Mouse (Mus musculus): ENCODE data around the gene N4bp1.

N4bp1 gene

GRCm38 (mm10) chr8:86853266-86853988 lies 31.6 kb downstream of the N4bp1 start:
- DNase-seq: no peak

- DNase-seq: no peak
Observed at GRCm38 (mm10) chr8:86852491-86852890, 32.6 kb downstream of the N4bp1 start.

GRCm38 (mm10) chr8:86848876-86849275 lies 36.2 kb downstream of the N4bp1 start:
- no peak for DNase-seq

- no peak for DNase-seq
Observed at GRCm38 (mm10) chr8:86848401-86848800, 36.7 kb downstream of the N4bp1 start.

GRCm38 (mm10) chr8:86847091-86847490 lies 38.0 kb downstream of the N4bp1 start:
- no peak for DNase-seq

GRCm38 (mm10) chr8:86845875-86846274 lies 39.2 kb downstream of the N4bp1 start:
- DNase-seq: no peak

GRCm38 (mm10) chr8:86844856-86845255 lies 40.2 kb downstream of the N4bp1 start:
- DNase-seq: no peak

GRCm38 (mm10) chr8:86843896-86844295 lies 41.2 kb downstream of the N4bp1 start:
- DNase-seq: no peak

- DNase-seq: no peak
Observed at GRCm38 (mm10) chr8:86841556-86842309, 43.3 kb downstream of the N4bp1 start.

- DNase-seq: no peak
Observed at GRCm38 (mm10) chr8:86840120-86840693, 44.9 kb downstream of the N4bp1 start.

- no peak for DNase-seq
Observed at GRCm38 (mm10) chr8:86838707-86839438, 46.2 kb downstream of the N4bp1 start.

GRCm38 (mm10) chr8:86837234-86837633 lies 47.8 kb downstream of the N4bp1 start:
- DNase-seq: no peak

- no peak for DNase-seq
Observed at GRCm38 (mm10) chr8:86835881-86836280, 49.2 kb downstream of the N4bp1 start.

- DNase-seq: no peak
Observed at GRCm38 (mm10) chr8:86834496-86835260, 50.4 kb downstream of the N4bp1 start.

- no peak for DNase-seq
Observed at GRCm38 (mm10) chr8:86833937-86834336, 51.1 kb downstream of the N4bp1 start.

- DNase-seq: no peak
Observed at GRCm38 (mm10) chr8:86828925-86829324, 56.1 kb downstream of the N4bp1 start.

GRCm38 (mm10) chr8:86827199-86827598 lies 57.9 kb downstream of the N4bp1 start:
- DNase-seq: no peak

- DNase-seq: no peak
Observed at GRCm38 (mm10) chr8:86826538-86826937, 58.5 kb downstream of the N4bp1 start.

GRCm38 (mm10) chr8:86825674-86826448 lies 59.2 kb downstream of the N4bp1 start:
- no peak for DNase-seq

- no peak for DNase-seq
Observed at GRCm38 (mm10) chr8:86824735-86825134, 60.3 kb downstream of the N4bp1 start.

- DNase-seq: peak; percentile 37
Observed at GRCm38 (mm10) chr8:86820756-86821201, 64.3 kb downstream of the N4bp1 start.
